ENCODE assay signal across 13 mouse cellular contexts in genomic region chr2:27390325-27390724, GRCm38 (mm10). TPM values are rescaled to one million over a fixed set of nuclear protein-coding genes. Genes with fewer than 3 reads are reported as not detected.
A peak's percentile ranks its signal among the peaks of the same experiment; 100 is the strongest.
DNase-seq lines count a peak whose midpoint lies in the region; ATAC-seq and TF ChIP-seq lines count a peak whose summit lies in the region.
"Had no signal": no experiment of that assay in that cellular context is flagged by ENCODE, and none has a peak within 500 bp of the region (broad histone marks: within the 10 kb centered on the region; RNA-seq: fewer than 3 reads in every experiment).

No protein-coding gene starts in this region.

- H3K4me2 ChIP-seq in heart, embryonic 14.5 days (ENCODE audit: low read length): no peak overlapping the region
- no peak overlapping the region for H3K4me2 ChIP-seq in intestine, postnatal 0 days (replicated peaks; ENCODE audit: low read depth)
- H3K4me2 ChIP-seq in liver, embryonic 11.5 days: peak overlapping the region; percentile 50
- H3K4me2 ChIP-seq: forebrain, embryonic 15.5 days had no signal

- peaks cover 6% of the 10 kb centered on the region; the same call in 1 of the 2 replicates for H3K9me3 ChIP-seq in heart, embryonic 14.5 days (ENCODE audit: control insufficient read depth, low read length)
- no peaks in the 10 kb centered on the region for H3K9me3 ChIP-seq in embryonic facial prominence, embryonic 10.5 days
- no peaks in the 10 kb centered on the region for H3K9me3 ChIP-seq in intestine, postnatal 0 days (ENCODE audit: control insufficient read depth)
- no peaks in the 10 kb centered on the region for H3K9me3 ChIP-seq in liver, embryonic 11.5 days (ENCODE audit: control insufficient read depth, low read length)
- H3K9me3 ChIP-seq: forebrain, embryonic 15.5 days had no signal

- peaks cover under 1% of the 10 kb centered on the region; the same call in 1 of the 2 replicates for H3K27me3 ChIP-seq in heart, embryonic 14.5 days (ENCODE audit: control insufficient read depth, insufficient read depth, low read length)
- no peaks in the 10 kb centered on the region for H3K27me3 ChIP-seq in embryonic facial prominence, embryonic 10.5 days (replicated peaks; ENCODE audit: low read depth, poor library complexity, severe bottlenecking)
- no peaks in the 10 kb centered on the region for H3K27me3 ChIP-seq in intestine, postnatal 0 days (replicated peaks; ENCODE audit: control insufficient read depth, insufficient read depth, low read length)
- no peaks in the 10 kb centered on the region for H3K27me3 ChIP-seq in liver, embryonic 11.5 days (replicated peaks; ENCODE audit: control insufficient read depth, insufficient read depth, low read length)
- H3K27me3 ChIP-seq: forebrain, embryonic 15.5 days had no signal

- intact Hi-C loops in heart, postnatal 14 days (cut with DNase I): no loop called here

- H3K4me1 ChIP-seq in heart, embryonic 14.5 days (ENCODE audit: control insufficient read depth in 2 of 2, insufficient read depth in 2 of 2, low read length in 2 of 2): peaks cover 32 to 37% of the 10 kb centered on the region in 2 experiments
- H3K4me1 ChIP-seq in embryonic facial prominence, embryonic 10.5 days: peaks cover 81% of the 10 kb centered on the region
- H3K4me1 ChIP-seq in intestine, postnatal 0 days (replicated peaks; ENCODE audit: control insufficient read depth, insufficient read depth, low read length): peaks cover 21% of the 10 kb centered on the region
- peaks cover 36% of the 10 kb centered on the region for H3K4me1 ChIP-seq in liver, embryonic 11.5 days (replicated peaks; ENCODE audit: control insufficient read depth, insufficient read depth, low read length)

- DNase-seq in heart, postnatal 14 days: no peak
- DNase-seq in embryonic facial prominence, embryonic 10.5 days (ENCODE audit: low spot score): no peak
- DNase-seq in liver, embryonic 11.5 days (ENCODE audit: low spot score): no peak
- no peak for DNase-seq in spleen, adult 12 weeks (ENCODE audit: low spot score)
- DNase-seq in frontal cortex, postnatal 25 days (ENCODE audit: low spot score in 2 of 2): no peak
- DNase-seq: layer of hippocampus, adult 9-11 months; spleen, adult 18-20 months; thymus, postnatal 36 days had no signal

- peak overlapping the region; percentile 2 to 22; a peak in 3 of 4 replicates for H3K27ac ChIP-seq in heart, embryonic 14.5 days (replicated peaks in 1 of 2; ENCODE audit: control insufficient read depth in 1 of 2, insufficient read depth in 1 of 2, low read depth in 2 of 2, low read length in 2 of 2)
- peak overlapping the region; percentile 46; the same call in 1 of the 2 replicates for H3K27ac ChIP-seq in embryonic facial prominence, embryonic 10.5 days (replicated peaks)
- H3K27ac ChIP-seq in intestine, postnatal 0 days (ENCODE audit: low read depth, low read length): peak overlapping the region; percentile 61
- H3K27ac ChIP-seq in liver, embryonic 11.5 days (ENCODE audit: low read depth, low read length): peak overlapping the region; percentile 35
- H3K27ac ChIP-seq: forebrain, embryonic 15.5 days; liver, embryonic 14.5 days had no signal

- ATAC-seq in heart, embryonic 14.5 days (ENCODE audit: insufficient number of reproducible peaks, insufficient read depth, low FRiP score, low read depth): no peak
- peak; percentile 84 for ATAC-seq in intestine, postnatal 0 days
- ATAC-seq in liver, embryonic 11.5 days (replicated peaks; ENCODE audit: low FRiP score): no peak
- ATAC-seq in granulocyte monocyte progenitor cell, adult 5-6 weeks (replicated peaks; ENCODE audit: poor library complexity, severe bottlenecking): no peak
- ATAC-seq: forebrain, embryonic 15.5 days had no signal

- H3K4me3 ChIP-seq in heart, embryonic 14.5 days (ENCODE audit: control insufficient read depth in 1 of 2, insufficient read depth in 1 of 2, low read depth in 1 of 2, low read length in 2 of 2): no peak overlapping the region
- H3K4me3 ChIP-seq in embryonic facial prominence, embryonic 10.5 days: no peak overlapping the region
- no peak overlapping the region for H3K4me3 ChIP-seq in intestine, postnatal 0 days (ENCODE audit: low read depth, low read length)
- H3K4me3 ChIP-seq in liver, embryonic 11.5 days (ENCODE audit: low read depth, low read length): no peak overlapping the region
- H3K4me3 ChIP-seq: forebrain, embryonic 15.5 days had no signal

- no peak overlapping the region for H3K9ac ChIP-seq in heart, embryonic 14.5 days (ENCODE audit: low read length)
- H3K9ac ChIP-seq in intestine, postnatal 0 days (ENCODE audit: low read depth, low read length): no peak overlapping the region
- peak overlapping the region; percentile 17; the same call in 1 of the 2 replicates for H3K9ac ChIP-seq in liver, embryonic 11.5 days (ENCODE audit: low read depth, low read length)
- H3K9ac ChIP-seq: forebrain, embryonic 15.5 days; liver, embryonic 14.5 days had no signal

- 54% methylated on average over 8 of the region's 8 CpGs for WGBS in heart, embryonic 14.5 days
- WGBS in embryonic facial prominence, embryonic 10.5 days: 70% methylated on average over 8 of the region's 8 CpGs
- 40% methylated on average over 8 of the region's 8 CpGs for WGBS in intestine, postnatal 0 days
- WGBS in liver, embryonic 11.5 days: 62% methylated on average over 8 of the region's 8 CpGs

- H3K36me3 ChIP-seq in heart, embryonic 14.5 days (ENCODE audit: control insufficient read depth, insufficient read depth, low read length): no peaks in the 10 kb centered on the region
- H3K36me3 ChIP-seq in embryonic facial prominence, embryonic 10.5 days (replicated peaks): peaks cover 25% of the 10 kb centered on the region
- no peaks in the 10 kb centered on the region for H3K36me3 ChIP-seq in intestine, postnatal 0 days (ENCODE audit: control insufficient read depth, insufficient read depth)
- no peaks in the 10 kb centered on the region; the same call in 1 of the 2 replicates for H3K36me3 ChIP-seq in liver, embryonic 11.5 days (ENCODE audit: control insufficient read depth, insufficient read depth, low read length)
- H3K36me3 ChIP-seq: forebrain, embryonic 15.5 days had no signal

- TF ChIP-seq CTCF in intestine, postnatal 0 days (IDR thresholded peaks at IDR 0.05; ENCODE audit: low read depth): no peak

RNA-seq across cellular contexts. Expression of gene Vav2, which starts 36.5 kb away (rescaled TPM):
- polyA plus RNA-seq in heart, embryonic 14.5 days (2014; fragmentation: Nextera tagmentation; extraction: Ambion mirVana): 3.6 and 4.1 TPM in 2 replicates
- total RNA-seq in heart, postnatal 14 days (2021): 10 to 100 TPM; 14.4 to 15.0 TPM
- polyA plus RNA-seq in embryonic facial prominence, embryonic 10.5 days (2016; fragmentation: Nextera tagmentation; extraction: Ambion mirVana): 10.3 and 11.3 TPM in 2 replicates
- 5.4 and 6.8 TPM in 2 replicates for polyA plus RNA-seq in intestine, postnatal 0 days (2015; fragmentation: Nextera tagmentation; extraction: Ambion mirVana)
- 6.0 and 6.6 TPM in 2 replicates for polyA plus RNA-seq in liver, embryonic 11.5 days (2014; fragmentation: Nextera tagmentation; extraction: Ambion mirVana)
- total RNA-seq in granulocyte monocyte progenitor cell, adult 5-6 weeks (2014; fragmentation: Nextera tagmentation): 6.3 and 14.9 TPM in 2 replicates
- total RNA-seq in granulocyte monocyte progenitor cell, adult 5-6 weeks (2017): 6.9 and 7.2 TPM in 2 replicates

RNA-seq across cellular contexts. Expression of gene Brd3os, which starts 51.8 kb away (rescaled TPM):
- polyA plus RNA-seq in heart, embryonic 14.5 days (2014; fragmentation: Nextera tagmentation; extraction: Ambion mirVana): 3.7 and 4.6 TPM in 2 replicates
- 1 to 10 TPM; 1.2 TPM for total RNA-seq in heart, postnatal 14 days (2021)
- polyA plus RNA-seq in embryonic facial prominence, embryonic 10.5 days (2016; fragmentation: Nextera tagmentation; extraction: Ambion mirVana): 8.8 and 8.9 TPM in 2 replicates
- polyA plus RNA-seq in intestine, postnatal 0 days (2015; fragmentation: Nextera tagmentation; extraction: Ambion mirVana): 1.5 and 1.8 TPM in 2 replicates
- 2.2 and 2.8 TPM in 2 replicates for polyA plus RNA-seq in liver, embryonic 11.5 days (2014; fragmentation: Nextera tagmentation; extraction: Ambion mirVana)
- total RNA-seq in granulocyte monocyte progenitor cell, adult 5-6 weeks (2014; fragmentation: Nextera tagmentation): 0.77 and 2.9 TPM in 2 replicates
- not detected in 2 replicates for total RNA-seq in granulocyte monocyte progenitor cell, adult 5-6 weeks (2017)
